Mouse (Mus musculus): ENCODE data around the gene 1700001P01Rik. TPM values are rescaled to one million over a fixed set of nuclear protein-coding genes. Genes with fewer than 3 reads are reported as not detected.
A peak's percentile ranks its signal among the peaks of the same experiment; 100 is the strongest.

1700001P01Rik gene
- polyA plus RNA-seq, 1 experiment: not detected

DNA sequence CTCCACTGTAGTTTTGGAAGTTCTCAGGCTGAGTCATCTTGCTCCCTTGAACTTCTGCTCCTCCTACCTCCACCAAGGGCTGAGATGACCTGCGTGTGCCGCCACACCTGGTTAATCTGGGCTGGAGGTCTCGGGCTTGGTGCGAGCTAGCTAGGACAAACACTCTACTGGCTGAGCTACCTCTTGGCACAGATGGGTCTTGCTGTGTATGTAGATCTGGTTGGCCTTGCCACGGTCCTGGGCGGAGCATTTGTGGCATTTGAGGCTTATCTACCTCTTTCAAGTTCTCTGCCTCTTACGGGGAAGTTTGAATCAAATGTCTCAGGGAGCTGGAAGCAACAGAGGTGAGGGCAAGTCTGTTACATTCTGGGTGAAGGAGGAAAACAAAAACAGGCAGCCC lies 34.6 kb upstream of the 1700001P01Rik start:
- H3K4me1 ChIP-seq (ENCODE audit: control insufficient read depth, insufficient read depth, insufficient read length, low read length): peaks cover 74% of the 10 kb centered on the region
- peaks cover 59% of the 10 kb centered on the region for H3K36me3 ChIP-seq (ENCODE audit: control insufficient read depth, insufficient read depth, low read length)
- no peak for TF ChIP-seq CTCF (IDR thresholded peaks at IDR 0.05; ENCODE audit: extremely low read depth, insufficient read length, insufficient replicate concordance, low read depth, low read length)
- WGBS: 21% methylated on average over 7 of the region's 7 CpGs
- peak overlapping the region; percentile 98 for H3K27ac ChIP-seq (ENCODE audit: insufficient read depth, low read depth, low read length)
- no peaks in the 10 kb centered on the region for H3K27me3 ChIP-seq (ENCODE audit: control insufficient read depth, insufficient read depth, low read length)
- no peak overlapping the region for H3K4me3 ChIP-seq (ENCODE audit: low read depth, low read length)

DNA sequence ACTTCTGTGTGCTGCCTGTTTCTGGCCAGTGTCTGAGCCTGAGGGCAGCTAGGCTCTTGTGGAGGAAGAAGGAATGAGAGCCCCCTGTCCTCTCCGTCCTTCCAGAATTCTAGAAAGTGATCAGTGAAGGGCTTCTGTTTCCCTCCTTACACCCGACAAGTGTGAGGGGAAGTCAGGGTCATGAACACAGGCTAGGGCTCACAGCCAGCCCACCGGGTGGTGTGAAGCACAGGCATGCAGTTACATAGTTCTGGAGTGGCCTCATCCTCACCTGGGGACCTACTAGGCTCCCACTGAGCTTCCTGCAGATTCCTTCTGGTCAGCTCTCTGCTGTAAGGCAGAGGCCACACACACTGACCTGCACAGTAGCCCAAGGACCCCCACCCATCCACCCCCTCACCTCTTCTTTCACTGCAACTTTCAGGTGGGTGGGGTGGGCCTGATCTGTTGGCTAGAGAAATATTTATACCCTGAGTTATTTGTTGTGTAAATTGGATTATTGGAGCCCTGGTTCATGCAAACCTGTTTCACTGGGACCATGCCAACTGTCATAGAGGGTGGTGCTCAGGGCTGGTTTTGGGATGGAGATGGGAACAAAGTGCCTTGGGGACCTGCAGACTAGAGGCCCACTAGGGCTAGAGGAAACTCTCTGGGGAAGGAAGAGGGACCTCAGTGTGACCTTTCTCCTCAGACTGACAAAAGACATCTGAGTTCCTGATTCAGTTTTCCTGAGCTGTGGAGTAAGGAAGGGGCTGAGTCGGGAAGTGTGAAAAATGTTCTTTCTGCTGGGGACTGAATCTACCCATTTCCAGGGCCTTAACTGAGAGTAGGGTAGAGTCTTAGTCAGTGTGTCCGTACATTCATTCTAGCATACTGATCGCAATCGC lies 33.8 kb upstream of the 1700001P01Rik start:
- Histone ChIP-seq H3K36me3 (ENCODE audit: control insufficient read depth, insufficient read depth, low read length) (peaks cover 53% of the 10 kb centered on the region), H3K27ac (ENCODE audit: insufficient read depth, low read depth, low read length) (peak overlapping the region; percentile 72), H3K4me1 (ENCODE audit: control insufficient read depth, insufficient read depth, insufficient read length, low read length) (peaks cover 74% of the 10 kb centered on the region), H3K4me3 (ENCODE audit: low read depth, low read length) (no peak overlapping the region), H3K27me3 (ENCODE audit: control insufficient read depth, insufficient read depth, low read length) (no peaks in the 10 kb centered on the region)
- TF ChIP-seq POLR2A (IDR thresholded peaks at IDR 0.05; ENCODE audit: low read depth, low read length): no peak
- 26% methylated on average over 7 of the region's 7 CpGs for WGBS

- TF ChIP-seq CTCF (IDR thresholded peaks at IDR 0.05; ENCODE audit: extremely low read depth, insufficient read length, insufficient replicate concordance, low read depth, low read length) (no peak), POLR2A (IDR thresholded peaks at IDR 0.05; ENCODE audit: low read depth, low read length) (no peak)
- H3K36me3 ChIP-seq (ENCODE audit: control insufficient read depth, insufficient read depth, low read length): peaks cover 47% of the 10 kb centered on the region
- no peak overlapping the region for H3K4me3 ChIP-seq (ENCODE audit: low read depth, low read length)
- peak overlapping the region; percentile 72 for H3K27ac ChIP-seq (ENCODE audit: insufficient read depth, low read depth, low read length)
- 21% methylated on average over 5 of the region's 5 CpGs for WGBS
- H3K4me1 ChIP-seq (ENCODE audit: control insufficient read depth, insufficient read depth, insufficient read length, low read length): peaks cover 70% of the 10 kb centered on the region
- H3K27me3 ChIP-seq (ENCODE audit: control insufficient read depth, insufficient read depth, low read length): no peaks in the 10 kb centered on the region
These were observed 33.0 kb upstream of the 1700001P01Rik start for GRCm38 (mm10) chr11:97808621-97809234.

DNA sequence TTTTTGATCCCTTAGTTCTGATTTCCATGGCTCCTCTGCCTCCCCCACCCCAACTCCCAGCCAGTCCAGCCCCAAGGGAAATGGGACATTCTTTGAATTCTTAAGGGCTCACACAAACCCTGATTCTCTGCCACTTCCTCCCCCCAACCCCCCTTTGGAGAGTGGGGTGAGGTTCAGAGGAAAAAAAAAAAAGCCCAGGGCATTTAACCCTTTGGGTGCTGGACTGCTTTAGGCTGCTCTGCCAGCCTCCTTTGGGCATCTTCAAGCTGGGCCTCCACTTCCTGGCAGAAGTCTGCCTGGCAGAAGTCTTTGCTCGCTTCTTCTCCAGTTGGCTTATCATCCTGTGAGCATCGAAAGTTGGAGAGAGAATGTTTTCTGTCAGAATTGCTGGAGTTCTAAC lies 32.4 kb upstream of the 1700001P01Rik start:
- H3K27ac ChIP-seq (ENCODE audit: insufficient read depth, low read depth, low read length): peak overlapping the region; percentile 72
- H3K4me1 ChIP-seq (ENCODE audit: control insufficient read depth, insufficient read depth, insufficient read length, low read length): peaks cover 65% of the 10 kb centered on the region
- 43% methylated on average over 2 of the region's 2 CpGs for WGBS
- TF ChIP-seq POLR2A (IDR thresholded peaks at IDR 0.05; ENCODE audit: low read depth, low read length) (0 out of 2 replicates have a peak, but pooled peaks have one; percentile 11), CTCF (IDR thresholded peaks at IDR 0.05; ENCODE audit: extremely low read depth, insufficient read length, insufficient replicate concordance, low read depth, low read length) (no peak)
- no peaks in the 10 kb centered on the region for H3K27me3 ChIP-seq (ENCODE audit: control insufficient read depth, insufficient read depth, low read length)
- peaks cover 44% of the 10 kb centered on the region for H3K36me3 ChIP-seq (ENCODE audit: control insufficient read depth, insufficient read depth, low read length)
- H3K4me3 ChIP-seq (ENCODE audit: low read depth, low read length): no peak overlapping the region

GRCm38 (mm10) chr11:97807626-97808025 lies 31.9 kb upstream of the 1700001P01Rik start:
- Histone ChIP-seq H3K4me1 (ENCODE audit: control insufficient read depth, insufficient read depth, insufficient read length, low read length) (peaks cover 61% of the 10 kb centered on the region), H3K36me3 (ENCODE audit: control insufficient read depth, insufficient read depth, low read length) (peaks cover 44% of the 10 kb centered on the region), H3K4me3 (ENCODE audit: low read depth, low read length) (no peak overlapping the region), H3K27me3 (ENCODE audit: control insufficient read depth, insufficient read depth, low read length) (no peaks in the 10 kb centered on the region), H3K27ac (ENCODE audit: insufficient read depth, low read depth, low read length) (peak overlapping the region; percentile 72)
- TF ChIP-seq POLR2A (IDR thresholded peaks at IDR 0.05; ENCODE audit: low read depth, low read length) (no peak), CTCF (IDR thresholded peaks at IDR 0.05; ENCODE audit: extremely low read depth, insufficient read length, insufficient replicate concordance, low read depth, low read length) (no peak)
- WGBS: 15% methylated on average over 6 of the region's 6 CpGs

DNA sequence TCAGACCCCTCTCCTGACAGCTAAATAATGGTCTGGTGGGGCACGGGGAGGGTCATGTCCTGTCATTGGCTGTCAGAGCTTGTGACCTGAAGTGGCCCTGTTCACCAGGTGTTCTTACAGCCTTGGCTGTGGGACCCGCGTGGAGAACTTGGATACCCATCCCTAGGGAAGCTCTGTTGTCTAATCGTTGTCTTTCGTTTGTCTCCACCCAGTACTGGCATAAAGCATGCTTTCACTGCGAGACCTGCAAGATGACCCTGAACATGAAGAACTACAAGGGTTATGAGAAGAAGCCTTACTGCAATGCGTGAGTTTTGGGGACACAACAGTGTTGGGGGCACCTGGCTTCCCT lies 30.9 kb upstream of the 1700001P01Rik start:
- peaks cover 64% of the 10 kb centered on the region for H3K4me1 ChIP-seq (ENCODE audit: control insufficient read depth, insufficient read depth, insufficient read length, low read length)
- no peaks in the 10 kb centered on the region for H3K27me3 ChIP-seq (ENCODE audit: control insufficient read depth, insufficient read depth, low read length)
- peaks cover 40% of the 10 kb centered on the region for H3K36me3 ChIP-seq (ENCODE audit: control insufficient read depth, insufficient read depth, low read length)
- peak overlapping the region; percentile 23; the same call in 1 of the 2 replicates for H3K27ac ChIP-seq (ENCODE audit: insufficient read depth, low read depth, low read length)
- H3K4me3 ChIP-seq (ENCODE audit: low read depth, low read length): no peak overlapping the region
- TF ChIP-seq CTCF (IDR thresholded peaks at IDR 0.05; ENCODE audit: extremely low read depth, insufficient read length, insufficient replicate concordance, low read depth, low read length) (no peak), POLR2A (IDR thresholded peaks at IDR 0.05; ENCODE audit: low read depth, low read length) (no peak)
- WGBS: 67% methylated on average over 7 of the region's 7 CpGs

Data from small intestine, adult 2 months (tissue).